Mouse (Mus musculus) B cell, adult 2 months (primary cell): ENCODE data around the gene Ubn1.

ENCODE experiments used
- DNase-seq, 2 experiments: peaks; one replicate each; pipeline ENCODE4 v3.0.0; 2022

The Ubn1 gene

DNA sequence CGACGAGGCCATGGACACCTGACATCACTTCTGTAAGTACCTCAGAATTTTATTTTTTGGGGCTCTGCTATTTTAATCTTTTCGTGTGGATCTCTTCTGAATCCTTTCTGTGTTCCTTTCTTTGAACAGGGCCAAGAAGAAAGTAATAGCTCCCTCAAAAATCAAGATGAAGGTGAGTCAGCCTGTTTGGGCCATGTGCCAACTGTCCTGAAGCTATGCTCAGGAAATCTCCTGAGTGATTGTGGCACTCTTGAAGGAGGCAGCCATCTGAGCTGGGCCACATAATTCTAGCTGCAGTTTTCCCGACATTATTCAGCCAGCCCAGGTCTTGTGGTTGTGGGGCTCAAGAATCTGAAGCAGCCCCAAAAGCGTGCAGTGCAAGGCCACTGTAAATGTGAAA is 24.5 kb downstream of the Ubn1 start:
- DNase-seq, result no peak

DNA sequence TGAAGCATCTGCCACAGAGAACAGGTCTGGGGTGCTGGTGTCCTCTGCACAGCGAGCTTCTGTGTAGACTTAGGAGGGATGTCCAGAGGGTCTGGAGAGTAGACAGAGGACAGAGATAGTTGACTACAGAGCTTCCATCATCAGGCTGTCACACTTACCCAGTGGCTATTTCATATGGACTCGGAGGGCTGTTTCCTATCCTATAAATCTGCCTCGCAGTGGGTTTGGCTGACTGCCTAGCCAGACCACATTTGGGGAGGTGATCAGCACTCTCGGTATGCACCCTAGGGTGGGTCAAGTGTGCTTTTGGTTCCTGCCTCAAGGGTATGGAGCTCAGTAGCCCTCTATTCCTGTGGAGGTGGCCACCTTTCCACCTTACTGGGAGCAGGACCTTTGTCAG is 35.3 kb downstream of the Ubn1 start:
- DNase-seq, result no peak

DNA sequence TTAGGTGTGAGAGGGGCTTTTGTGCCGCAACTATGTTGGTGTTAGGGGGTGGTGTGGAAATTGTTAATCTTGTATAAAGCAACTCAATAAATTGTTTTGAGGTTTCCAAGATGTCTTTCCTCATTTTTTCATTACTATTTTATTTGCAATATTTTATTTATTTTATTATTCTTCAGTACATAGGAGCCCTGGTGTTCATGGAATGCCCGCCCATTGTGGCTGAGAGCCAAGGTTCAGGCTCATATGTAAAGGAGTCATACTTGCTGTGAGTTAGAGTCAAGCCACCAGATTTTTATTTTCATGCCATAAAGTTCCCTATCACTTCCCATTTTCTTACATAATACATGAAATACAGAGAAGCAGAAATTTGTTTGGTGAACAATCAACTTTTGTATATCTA is 36.3 kb downstream of the Ubn1 start:
- no peak for DNase-seq

DNA sequence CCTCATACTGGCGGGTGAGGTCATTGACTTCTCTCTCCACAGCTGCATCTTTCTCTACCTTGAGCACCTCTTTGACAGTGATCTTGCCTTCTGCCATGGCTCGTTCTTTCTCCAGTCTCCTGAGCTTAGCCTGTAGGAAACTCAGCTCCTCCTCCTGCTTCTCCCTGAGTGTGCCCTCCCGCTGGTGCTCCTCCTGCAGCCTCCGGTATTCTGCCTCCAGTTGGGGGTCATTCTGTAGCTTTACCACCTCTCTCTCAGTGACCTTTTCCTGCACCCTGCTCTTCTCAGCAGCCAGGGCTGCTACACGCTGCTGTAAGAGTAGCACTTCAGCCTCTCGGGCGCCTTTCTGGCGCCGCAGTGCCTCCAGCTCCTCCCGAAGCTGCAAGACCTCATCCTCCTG is 39.2 kb downstream of the Ubn1 start:
- no peak for DNase-seq

DNA sequence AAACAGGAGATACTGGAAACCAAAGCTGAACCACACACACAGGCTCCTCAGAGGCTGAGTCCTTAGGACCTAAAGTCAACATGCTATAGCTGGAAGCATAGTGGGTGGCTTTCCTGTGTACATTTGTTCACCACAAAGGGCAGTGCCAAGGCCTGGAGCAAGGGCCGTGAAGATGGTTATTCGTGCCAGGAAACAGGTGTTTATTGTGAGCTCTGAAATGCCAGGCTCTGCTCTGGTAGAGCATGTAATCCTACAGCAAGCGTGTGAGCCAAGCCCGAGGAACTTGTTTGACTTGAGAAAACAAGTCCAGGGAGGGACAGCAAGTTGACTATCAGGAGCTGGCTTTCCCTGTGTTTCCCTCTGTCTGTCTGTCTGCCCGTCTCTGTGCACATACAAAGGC is 43.4 kb downstream of the Ubn1 start:
- DNase-seq, result peak in 1 of 2 experiments; percentile 8

DNA sequence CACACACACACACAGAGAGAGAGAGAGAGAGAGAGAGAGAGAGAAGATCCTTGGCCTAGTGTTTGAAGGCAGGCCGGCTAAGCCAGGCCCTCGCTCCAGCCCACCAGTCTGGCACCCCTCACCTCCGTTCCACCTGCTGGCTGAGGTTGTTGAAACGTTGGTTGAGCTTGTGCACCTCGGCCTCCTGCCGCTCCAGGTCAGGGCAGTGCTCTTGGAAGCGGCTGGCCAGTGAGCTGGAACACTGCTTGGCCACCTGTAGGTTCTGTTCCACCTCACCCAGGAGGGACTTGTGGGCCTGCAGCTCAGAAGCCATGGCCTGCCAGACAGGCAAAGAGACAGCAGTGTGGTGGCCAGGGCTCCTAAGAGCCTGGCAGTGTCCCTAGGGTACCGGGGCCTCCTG is 46.6 kb downstream of the Ubn1 start:
- DNase-seq, result no peak

DNA sequence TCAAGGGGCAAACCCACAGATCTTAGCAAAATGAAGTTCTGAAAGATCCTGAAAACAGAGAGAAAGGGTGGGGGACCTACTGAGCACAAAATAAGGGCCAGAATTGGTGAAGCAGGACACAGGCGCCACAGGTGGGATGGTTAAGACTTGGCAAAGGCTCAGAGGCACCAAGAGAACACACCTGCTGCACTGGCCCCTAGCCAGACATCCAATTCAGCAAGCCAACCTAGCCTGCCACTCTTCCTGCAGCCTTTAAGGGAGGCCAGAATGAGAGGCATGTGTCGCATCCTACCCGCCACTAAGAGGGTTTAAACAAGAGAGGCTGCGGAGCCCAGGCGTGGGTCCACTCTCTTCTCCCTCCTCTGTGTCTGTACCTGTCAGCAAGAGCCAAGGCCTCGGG is 51.1 kb downstream of the Ubn1 start:
- DNase-seq, result no peak

DNA sequence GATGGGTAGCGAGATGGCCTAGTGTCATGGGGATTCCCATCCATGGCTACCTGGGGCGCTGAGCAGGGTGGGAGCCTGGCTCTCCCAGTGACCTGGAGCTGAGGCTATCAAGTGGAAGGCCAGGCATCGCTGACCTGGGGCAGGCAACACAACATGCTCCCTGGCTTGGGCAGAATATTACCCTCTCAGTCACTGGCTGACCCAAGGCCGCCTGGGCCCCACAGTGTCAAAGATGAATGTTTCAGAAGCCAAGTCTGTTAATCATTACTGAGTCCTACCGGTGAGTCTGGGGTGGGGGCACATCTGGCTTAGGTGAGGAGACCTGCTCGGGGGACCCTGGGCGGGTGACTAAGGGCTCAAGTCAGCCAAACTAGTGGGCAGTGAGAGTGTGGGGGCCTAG is 60.0 kb downstream of the Ubn1 start:
- DNase-seq, result no peak

DNA sequence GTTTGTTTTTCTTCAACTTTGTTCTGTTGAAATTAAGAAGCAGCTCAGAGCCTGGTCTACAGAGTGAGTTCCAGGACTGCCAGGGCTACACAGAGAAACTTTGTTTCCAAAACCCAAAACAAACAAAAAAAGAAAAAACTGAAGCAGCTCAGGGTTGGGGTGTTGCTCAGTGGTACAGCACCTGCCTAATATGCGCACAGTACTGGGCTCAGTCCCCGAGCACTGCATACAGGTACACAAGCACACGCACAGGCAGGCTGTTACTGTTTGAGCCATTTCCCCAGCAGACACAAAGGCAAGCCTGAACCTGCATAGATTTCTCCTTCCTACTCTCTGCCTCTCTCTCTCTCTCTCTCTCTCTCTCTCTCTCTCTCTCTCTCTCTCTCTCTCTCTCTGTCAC is 61.2 kb downstream of the Ubn1 start:
- no peak for DNase-seq

DNA sequence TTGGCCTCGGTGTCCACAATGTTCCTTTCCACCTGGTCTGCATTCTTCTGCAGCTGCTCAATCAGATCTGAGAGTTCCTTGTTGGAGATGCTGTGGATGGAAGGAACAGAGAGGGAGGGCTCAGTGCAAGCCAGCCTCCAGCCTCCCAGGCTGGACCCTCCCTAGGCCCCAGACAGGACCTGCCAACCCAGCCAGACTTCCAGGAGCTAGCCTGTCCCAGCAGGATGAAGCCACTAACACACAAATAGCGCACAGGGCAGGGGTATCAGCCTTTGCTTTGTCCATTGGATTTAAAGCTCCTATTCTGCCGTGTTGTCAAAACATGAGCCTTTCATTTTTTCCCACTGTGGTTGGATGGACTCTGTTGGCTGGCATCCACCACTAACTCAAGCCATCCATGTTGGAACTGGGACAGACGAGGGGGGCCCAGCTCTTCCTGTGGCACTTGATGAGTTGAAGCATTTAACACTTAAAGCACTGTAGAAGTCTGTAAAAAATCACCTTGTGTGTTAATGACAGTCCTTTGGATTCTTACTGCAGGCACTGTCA is 63.2 kb downstream of the Ubn1 start:
- no peak for DNase-seq

DNA sequence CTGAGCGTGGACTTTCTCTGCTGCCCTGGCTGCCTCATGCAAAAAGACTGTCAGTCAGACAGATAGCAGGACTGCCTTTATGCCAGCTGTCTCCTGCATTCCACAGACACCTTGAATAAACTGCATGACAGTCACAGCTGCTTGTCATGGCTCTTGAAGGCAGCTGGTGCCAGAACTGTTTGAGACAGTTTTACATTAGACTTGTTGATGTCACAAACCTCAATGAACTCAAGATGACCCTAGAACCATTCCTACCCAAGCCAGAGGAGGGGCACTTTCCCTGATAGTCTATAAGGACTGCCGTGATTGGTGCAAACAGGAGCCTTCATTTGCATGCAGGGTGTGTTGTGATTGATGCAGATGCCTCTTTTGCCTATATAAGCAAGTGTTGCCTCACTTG is 63.7 kb downstream of the Ubn1 start:
- no peak for DNase-seq

DNA sequence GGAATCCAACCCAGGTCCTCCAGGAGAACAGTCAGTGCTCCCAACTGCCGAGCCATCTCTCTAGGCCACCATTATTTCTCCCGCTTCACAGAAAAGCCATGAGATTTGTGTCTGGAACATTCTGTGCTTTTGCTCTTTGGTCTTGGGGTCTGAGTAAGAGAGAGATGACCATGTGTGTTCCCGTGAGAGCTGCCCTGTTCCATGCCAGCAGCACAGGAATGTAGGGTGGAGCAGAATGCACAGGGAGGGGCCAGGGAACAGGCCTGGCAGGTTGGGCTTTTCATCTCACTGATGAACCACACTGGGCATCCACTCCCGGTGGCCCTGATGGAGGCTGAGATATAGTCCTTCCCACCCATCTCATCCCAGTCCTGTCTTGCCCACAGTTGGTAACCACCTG is 69.5 kb downstream of the Ubn1 start:
- DNase-seq, result no peak

DNA sequence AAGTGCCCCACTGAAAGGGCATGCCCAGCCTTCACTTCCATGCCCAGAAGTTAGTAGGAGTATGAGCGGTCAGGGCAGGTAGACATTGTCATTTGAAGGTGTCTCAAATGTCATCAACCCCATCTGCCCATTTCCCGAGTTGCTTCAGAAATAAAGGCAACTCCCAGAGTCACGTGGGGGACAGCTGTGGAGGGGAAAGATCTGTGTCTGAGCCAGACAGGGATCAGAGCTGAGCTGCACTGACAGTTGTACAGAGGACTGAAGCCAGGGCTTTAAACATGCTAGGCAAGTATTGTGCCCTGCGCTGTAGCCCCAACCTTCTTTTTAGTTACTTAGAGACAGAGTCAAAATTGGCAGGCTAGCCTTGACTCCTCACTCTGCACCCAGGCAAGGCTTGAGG is 70.0 kb downstream of the Ubn1 start:
- DNase-seq, result no peak

DNA sequence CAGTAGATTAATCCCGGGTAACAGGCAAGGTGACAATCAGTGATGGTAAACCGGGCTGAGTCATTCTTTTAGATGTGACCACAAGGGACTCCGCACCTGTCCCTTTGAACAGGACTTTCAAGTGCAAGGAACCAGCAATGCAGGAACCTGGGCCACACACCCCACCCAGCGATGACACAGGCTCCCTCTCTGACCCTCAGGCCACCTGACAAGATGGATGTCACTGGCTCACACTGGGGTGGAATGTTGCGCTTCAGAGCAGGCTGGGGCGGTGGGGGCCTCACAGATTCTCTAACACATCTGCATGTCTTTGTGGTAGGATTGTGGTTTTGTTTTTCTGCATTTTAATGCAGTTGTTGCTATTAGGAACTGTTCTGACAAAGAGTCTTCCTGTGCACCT is 73.6 kb downstream of the Ubn1 start:
- no peak for DNase-seq

DNA sequence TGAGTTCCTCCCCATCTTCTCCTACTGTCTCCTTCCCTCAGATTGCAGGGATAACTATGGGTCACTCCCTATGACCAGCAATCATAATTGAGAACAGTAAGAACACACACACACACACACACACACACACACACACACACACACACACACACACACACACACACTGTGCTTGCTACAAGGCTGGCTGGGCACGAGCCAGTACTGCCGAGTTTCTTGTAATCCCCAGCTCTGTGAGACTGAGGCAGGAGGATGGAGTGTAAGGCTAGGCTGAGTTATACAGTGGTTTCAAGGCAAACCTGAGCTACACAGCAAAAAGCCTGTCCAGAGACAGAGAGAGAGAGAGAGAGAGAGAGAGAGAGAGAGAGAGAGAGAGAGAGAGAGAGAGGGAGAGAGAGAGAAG is 80.3 kb downstream of the Ubn1 start:
- no peak for DNase-seq

DNA sequence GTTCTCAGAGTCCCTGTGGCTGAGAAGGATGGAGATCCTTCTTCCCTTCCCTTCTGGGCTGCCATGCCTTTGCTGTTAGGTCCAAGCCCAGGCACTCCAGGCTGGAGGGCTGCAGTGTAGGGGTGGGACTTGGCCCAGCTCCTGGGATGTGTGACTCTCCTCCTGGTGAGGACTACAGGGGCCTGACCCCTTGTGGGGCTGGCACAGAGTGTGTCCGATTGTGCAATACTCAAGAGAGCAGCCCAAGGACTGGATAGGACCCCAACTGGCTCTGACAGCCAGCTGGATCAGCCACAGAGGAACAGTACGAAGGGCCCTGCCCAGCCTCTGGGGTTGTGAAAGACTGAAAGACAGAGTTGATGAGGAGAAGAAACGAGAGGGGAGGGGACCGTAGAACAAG is 80.9 kb downstream of the Ubn1 start:
- no peak for DNase-seq

DNA sequence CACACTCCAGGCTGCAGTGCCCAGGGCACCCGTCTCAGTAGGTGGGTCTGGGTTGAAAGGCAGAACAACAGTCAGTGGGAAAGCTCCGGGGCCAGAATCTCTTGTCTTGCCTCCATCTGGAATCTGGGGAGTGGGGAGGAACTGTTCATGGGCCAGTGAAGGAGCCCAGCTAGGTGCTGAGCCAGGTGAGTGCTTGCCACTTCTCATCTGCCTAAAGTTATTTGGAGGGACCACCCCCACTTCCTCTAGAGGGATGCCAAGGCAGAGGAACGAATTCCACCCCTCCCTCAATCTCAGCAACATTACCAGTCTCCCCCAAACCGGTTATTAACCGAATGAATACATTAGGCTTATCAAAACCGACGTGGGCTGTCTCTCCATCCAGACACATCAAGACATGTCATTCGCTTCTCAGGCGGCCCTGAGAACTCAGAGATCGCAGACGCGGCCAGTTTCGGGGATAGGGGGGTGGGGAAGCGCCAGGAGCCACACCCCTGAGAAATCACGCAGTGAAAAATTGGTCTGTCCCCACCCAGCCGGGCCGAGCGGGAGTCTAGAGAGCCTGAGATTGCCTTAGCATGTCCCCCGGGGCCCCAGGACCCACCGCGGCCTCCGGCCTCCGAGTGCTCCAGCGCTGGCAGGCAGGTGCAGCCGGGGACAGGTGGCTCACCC is 81.5 kb downstream of the Ubn1 start:
- DNase-seq, result no peak

DNA sequence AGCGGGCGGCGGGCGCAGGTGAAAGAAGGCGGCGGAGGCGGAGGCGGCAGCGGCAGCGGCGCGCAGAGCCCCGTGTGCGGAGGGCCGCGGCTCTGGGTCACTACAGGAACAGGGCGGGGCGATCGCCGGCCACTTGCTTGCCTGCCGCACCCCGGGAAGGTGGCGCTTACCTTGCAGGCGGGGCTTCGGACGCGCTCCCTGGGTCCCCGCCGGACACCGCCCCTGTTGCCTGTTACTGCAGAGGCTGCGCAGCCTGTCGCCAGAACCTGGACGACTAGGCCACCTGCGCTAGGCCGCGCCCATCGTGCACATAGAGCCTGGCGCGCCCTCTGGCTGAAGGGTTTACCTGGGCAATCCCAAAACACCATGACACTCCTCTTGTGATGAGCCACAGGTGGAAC is 82.5 kb downstream of the Ubn1 start, which contains the start of gene Ppl:
Gene Ppl (minus strand): TSS at position 21 of the 401 bp plus-strand sequence.
- DNase-seq, result peak; percentile 43 to 51

DNA sequence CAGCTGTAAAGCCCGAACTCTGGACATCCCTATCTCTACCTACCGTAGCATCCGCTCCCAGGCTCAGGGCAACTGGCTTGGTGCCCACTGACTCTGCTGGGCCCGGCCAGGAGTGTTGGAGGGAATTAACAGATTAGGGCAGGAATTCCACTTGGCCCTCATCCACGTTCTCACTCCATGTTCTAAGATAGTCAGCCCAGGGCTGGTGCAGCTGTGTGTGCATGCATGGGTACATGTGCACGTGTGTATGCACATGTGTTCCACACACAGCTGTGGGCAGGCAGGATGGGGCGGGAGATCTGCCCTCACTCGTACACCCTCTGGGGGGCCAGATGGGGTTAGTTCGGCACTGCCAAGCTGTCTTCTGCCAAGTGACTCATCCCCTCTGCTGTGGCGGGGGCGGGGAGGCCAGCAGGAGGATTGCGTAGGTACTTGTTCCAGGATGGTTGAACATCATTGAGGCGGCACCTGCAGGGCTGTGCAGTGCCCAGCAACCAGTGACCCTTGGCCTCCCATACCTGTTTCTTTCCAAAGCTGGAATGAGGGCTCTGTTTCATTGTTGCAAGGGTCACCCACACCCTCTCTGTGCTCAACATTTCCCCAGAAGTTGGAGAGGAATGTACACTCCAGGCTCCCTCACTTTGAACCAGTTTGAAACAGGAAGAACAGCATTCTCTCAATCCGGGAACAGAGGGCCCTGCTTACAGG is 84.9 kb downstream of the Ubn1 start:
- peak; percentile 23 to 35 for DNase-seq

DNA sequence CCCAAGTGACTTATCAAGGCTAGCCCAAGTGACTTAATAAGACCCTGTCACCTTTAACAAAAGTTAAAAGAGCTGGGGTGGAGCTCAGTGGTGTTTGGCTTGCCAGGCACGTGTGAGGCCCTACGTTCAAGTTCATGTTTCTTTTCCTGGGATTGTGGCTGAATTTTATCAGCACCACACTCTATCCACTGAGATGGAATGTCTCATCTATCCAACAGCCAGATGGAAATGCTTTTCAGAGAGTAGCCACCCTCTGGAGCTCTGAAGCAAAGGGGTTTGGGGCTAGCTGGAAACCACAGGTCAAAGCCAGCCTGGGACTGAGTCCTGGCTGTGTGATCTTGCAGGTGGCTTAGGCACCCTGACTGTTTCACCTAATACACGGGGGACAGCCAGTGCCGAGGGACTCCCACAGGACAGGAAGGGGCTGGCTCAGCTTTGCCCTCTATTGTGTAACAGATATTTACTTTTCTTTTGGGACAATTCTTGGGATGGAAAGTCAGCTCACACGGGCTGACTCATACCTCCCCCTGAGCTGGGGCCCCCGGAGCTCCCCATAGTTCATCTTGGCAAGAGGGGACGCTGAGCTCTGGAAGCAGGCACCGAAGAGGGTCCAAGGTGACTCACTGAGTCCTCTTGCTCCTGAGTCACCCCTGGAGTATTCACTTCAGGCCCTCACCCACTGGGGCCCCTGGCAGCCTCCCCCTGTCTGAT is 85.8 kb downstream of the Ubn1 start:
- DNase-seq, result no peak
